Mouse (Mus musculus) bone marrow, adult 2 months (tissue): ENCODE measurements around the gene Rad18. TPM values are rescaled to one million over a fixed set of nuclear protein-coding genes. Genes with fewer than 3 reads are reported as not detected.
A peak's percentile ranks its signal among the peaks of the same experiment; 100 is the strongest.
"Not testable (repeated sequence)": the region's sequence is repeated elsewhere in the genome, so short reads cannot be mapped to it uniquely, and the experiment has no call there.

Source experiments
- H3K27ac ChIP-seq: fragments of 200-500 bp; 2 replicates; pipeline ENCODE4 v1.5.1; 2012; ENCODE audit warnings: low read depth, mild to moderate bottlenecking, control low read depth, inconsistent platforms, low read length; ENCODE audit not compliant: control insufficient read depth, poor library complexity, insufficient read depth
- H3K4me1 ChIP-seq: fragments of 200-500 bp; 2 replicates; pipeline ENCODE4 v1.6.1; 2011; ENCODE audit warnings: low read length; ENCODE audit not compliant: control insufficient read depth, insufficient read depth
- H3K4me3 ChIP-seq: fragments of 200-500 bp; replicated peaks from 2 replicates; pipeline ENCODE3; 2011; ENCODE audit warnings: mild to moderate bottlenecking, low read depth, low read length, control low read depth; ENCODE audit not compliant: control insufficient read depth
- CTCF ChIP-seq: fragments of 200-500 bp; IDR thresholded peaks from 2 replicates; pipeline ENCODE4 v1.5.1; 2011; ENCODE audit warnings: low read length, control low read depth; ENCODE audit not compliant: control insufficient read depth, insufficient read depth
- POLR2A ChIP-seq: fragments of 200-500 bp; IDR thresholded peaks from 2 replicates; pipeline ENCODE4 v1.6.1; 2011; ENCODE audit warnings: low read depth, mild to moderate bottlenecking, control low read depth, low read length, borderline replicate concordance; ENCODE audit not compliant: control insufficient read depth
- WGBS: fragments of 180-500 bp; shearing (Covaris S2); methylation state at CpG from one replicate; pipeline ENCODE4 v1.1.7; 2018; 5-methylcytosine and 5-hydroxymethylcytosine counted together
- polyA plus RNA-seq: library from polyadenylated mRNA; stranded (reverse); fragments of >200 nt; gene quantifications from 2 replicates; pipeline ENCODE4 v1.2.4, GENCODE M21; 2011; ENCODE audit warnings: low replicate concordance; ENCODE audit not compliant: missing spikeins, insufficient read depth, insufficient read length

Gene Rad18
- polyA plus RNA-seq, 1 experiment = 12.2 TPM

DNA sequence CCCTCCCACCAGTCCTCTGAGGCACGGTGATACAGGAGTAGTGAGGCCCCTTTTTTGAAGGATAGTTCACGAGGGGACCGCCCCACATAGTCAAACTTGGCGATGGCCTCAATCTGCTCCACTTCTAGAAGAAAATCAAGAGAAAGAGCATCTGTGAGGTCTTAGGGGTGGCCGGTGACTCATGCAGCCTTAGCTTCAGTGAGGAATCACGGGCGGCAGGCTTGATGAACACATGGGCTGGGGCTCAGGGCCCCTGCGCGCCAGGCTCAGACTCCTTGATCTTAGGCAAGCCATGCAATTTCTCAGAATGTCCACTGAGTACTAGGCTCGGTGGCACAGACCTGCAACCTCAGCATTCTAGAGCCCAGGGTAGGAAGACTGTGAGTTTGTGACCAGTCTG lies 34.9 kb upstream of the Rad18 start:
- no peak overlapping the region for H3K4me3 ChIP-seq
- TF ChIP-seq CTCF (no peak), POLR2A (no peak)
- H3K27ac ChIP-seq = no peak overlapping the region
- no peaks in the 10 kb centered on the region for H3K4me1 ChIP-seq
- 89% methylated on average over 10 of the region's 10 CpGs for WGBS

DNA sequence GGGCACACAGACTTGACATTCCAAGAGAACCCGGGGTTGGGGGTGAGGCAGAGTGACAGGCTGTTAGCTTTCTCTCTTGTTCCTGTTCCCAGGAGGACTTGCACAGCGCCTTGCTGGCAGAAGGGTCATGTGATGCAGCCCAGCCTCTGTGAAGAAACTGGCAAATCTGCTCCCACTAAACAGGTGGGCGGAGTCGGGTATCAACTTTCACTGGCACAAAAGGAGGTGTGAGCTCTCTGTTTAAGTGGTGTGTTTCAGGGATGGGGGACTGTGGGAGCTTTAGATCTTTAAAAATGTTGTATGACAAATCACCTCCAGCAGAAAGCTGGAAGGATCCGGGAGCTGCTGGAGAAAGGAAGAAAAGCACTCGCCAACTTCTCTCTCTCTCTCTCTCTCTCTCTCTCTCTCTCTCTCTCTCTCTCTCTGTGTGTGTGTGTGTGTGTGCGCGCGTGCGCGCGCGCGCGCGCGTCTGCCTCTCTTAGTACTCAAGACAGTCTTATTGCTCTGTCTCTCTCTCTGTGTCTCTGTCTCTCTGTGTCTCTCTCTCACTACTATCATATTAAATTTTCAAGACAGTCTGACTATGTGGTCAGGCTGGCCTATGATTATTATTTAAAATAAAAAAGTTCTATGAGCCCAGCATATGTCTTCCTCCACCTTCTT lies 32.4 kb upstream of the Rad18 start:
- Histone ChIP-seq H3K4me3 (no peak overlapping the region), H3K4me1 (no peaks in the 10 kb centered on the region), H3K27ac (no peak overlapping the region)
- TF ChIP-seq POLR2A (no peak), CTCF (no peak)
- 20% methylated on average over 17 of the region's 17 CpGs for WGBS

DNA sequence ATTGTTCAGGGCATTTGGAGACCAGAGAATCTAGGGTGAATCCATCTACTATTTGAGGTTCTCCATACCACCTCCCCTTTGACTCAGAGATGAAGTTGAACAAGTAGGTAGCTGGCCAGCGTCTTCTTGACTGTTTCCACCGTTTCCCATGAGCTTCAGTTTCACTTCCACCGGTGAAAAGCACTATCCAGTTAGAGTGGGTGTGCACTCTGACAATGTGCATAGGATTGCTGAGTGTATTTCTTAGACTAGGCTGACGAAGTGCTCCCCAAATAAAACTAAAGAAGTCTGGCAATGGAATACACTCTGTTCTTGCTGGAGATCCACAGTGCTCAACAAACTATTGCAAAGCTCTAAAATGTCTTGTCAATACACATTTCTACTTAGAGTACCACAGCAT lies 29.0 kb upstream of the Rad18 start:
- no peak overlapping the region for H3K27ac ChIP-seq
- H3K4me1 ChIP-seq = no peaks in the 10 kb centered on the region
- 42% methylated on average over 4 of the region's 4 CpGs for WGBS
- TF ChIP-seq CTCF = no peak
- H3K4me3 ChIP-seq = no peak overlapping the region

DNA sequence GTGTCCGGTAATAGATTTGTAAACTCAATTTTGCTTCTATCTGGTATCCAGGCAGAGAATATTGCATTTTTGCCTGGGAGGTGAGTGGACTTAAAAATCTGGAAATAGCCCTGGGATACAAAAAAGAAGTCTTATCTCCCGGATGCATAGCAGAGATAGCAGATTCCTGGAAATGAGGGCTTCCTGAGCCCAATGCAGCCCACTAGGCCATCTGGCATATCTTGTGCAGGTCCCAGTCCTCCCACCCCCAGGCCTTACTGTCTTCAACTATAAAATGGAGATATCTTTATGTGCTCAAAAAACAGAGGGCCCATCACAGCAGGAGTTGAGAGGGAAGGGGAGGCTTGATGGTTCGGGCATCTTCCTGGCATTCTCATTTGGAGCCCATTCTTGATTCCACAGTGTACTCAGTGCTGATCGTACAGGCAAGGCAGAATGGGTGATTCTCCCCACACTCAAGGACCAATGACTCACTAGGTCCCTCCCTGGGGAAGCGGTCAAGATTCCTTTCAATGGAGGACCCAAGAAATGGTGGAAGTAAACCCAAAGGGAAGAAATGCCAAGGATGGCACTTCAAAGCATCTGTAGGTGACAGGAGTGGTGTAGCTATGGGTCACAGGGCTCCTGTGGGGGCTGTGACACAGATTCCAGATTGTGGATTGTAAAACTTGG lies 24.1 kb upstream of the Rad18 start:
- TF ChIP-seq CTCF (no peak), POLR2A (no peak)
- WGBS = 81% methylated on average over 5 of the region's 5 CpGs
- H3K4me3 ChIP-seq = no peak overlapping the region
- no peak overlapping the region for H3K27ac ChIP-seq
- no peaks in the 10 kb centered on the region; the same call in 1 of the 2 replicates for H3K4me1 ChIP-seq

DNA sequence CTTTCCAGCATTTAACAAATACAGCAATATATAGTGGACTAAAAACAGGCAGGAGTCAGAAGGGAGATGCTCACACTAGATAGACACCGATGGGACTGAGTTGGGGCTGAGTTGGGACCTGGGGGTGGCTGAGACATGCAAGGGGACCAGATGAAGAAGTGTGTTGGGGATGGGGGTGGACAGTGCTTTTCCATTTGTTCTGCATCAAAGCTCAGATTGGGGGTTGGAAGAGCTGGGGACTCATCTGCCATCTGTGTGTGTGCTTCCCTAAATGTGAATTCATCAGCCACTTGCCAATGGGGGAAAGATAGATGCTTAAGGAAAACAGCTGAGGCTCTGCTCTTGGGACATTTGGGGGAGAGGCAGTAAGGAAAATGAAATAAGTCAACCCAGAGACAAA lies 23.5 kb upstream of the Rad18 start:
- no peak overlapping the region for H3K27ac ChIP-seq
- WGBS = 82% methylated on average over 1 of the region's 1 CpGs
- TF ChIP-seq POLR2A = no peak
- TF ChIP-seq CTCF = no peak

DNA sequence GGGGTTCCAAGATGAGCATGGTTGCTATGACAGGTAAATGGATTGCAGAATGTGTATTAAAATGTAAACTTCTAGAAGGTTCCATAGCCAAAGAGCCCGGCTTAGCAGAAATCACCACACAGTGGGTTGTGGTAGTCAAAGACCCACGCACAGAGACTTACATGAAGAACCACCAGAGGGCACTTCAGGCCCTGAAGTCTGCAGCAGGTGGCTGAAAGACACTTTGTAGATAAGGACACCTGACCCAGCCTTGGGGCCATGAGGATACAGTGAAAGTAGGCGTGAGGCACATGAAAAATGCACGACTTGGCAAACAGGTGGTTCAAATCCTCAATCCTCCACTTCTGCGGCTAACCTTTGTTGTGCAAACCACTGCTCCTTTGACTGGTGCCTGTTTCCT lies 20.7 kb upstream of the Rad18 start:
- WGBS = 29% methylated on average over 5 of the region's 5 CpGs
- no peak overlapping the region for H3K4me3 ChIP-seq
- TF ChIP-seq CTCF (peak; percentile 39; the same call in 1 of the 2 replicates), POLR2A (no peak)
- no peaks in the 10 kb centered on the region; the same call in 1 of the 2 replicates for H3K4me1 ChIP-seq
- no peak overlapping the region for H3K27ac ChIP-seq

More for the DNA sequence above, 23.5 kb upstream of the Rad18 start:
- H3K4me3 ChIP-seq = no peak overlapping the region
- no peaks in the 10 kb centered on the region; the same call in 1 of the 2 replicates for H3K4me1 ChIP-seq

DNA sequence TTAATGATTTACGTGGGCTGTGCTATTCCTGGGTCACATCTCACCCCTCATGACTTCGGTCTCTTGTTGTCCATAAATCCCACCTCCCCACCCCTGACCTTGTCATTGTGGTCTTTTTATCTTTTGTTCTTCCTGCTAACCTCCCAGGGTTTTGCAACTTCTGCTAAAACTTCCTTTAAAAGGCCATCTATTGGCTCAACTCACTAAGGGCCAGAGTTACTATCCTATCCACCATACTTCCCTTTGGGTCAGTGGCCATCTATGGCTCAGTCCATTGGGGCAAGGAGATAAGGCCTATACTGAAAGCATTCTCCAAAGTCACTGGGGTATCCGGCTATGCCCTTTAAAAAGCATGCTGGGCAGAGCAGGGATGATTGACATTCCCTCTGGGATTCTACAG lies 17.5 kb upstream of the Rad18 start:
- WGBS = 31% methylated on average over 3 of the region's 3 CpGs
- no peak overlapping the region for H3K27ac ChIP-seq
- no peak overlapping the region for H3K4me3 ChIP-seq
- TF ChIP-seq POLR2A (no peak), CTCF (no peak)
- no peaks in the 10 kb centered on the region; the same call in 1 of the 2 replicates for H3K4me1 ChIP-seq

DNA sequence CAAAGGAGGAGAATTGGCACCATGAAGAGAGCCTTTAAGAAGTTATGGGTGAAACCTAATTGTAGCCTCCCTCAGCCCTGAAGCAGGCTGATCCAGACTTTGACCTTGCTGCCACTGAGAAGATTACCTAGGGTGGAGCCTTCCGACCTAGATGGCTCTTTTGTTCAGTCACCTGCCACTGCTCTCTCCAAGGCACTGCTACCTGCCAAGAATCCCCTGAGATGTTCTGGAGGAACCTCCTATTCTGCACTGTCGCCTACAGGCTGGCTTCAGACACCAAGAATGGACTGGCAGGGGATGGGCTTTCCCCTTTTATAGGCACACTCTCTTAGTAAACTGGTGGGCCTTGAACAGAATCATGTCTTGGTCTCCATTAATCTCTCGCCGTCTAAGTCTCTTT lies 5.8 kb upstream of the Rad18 start:
- H3K4me3 ChIP-seq, H3K27ac ChIP-seq, H3K4me1 ChIP-seq: not testable (repeated sequence)
- 83% methylated on average over 4 of the region's 4 CpGs for WGBS
